Mouse (Mus musculus): ENCODE data around the gene 3100002H09Rik.

DNA sequence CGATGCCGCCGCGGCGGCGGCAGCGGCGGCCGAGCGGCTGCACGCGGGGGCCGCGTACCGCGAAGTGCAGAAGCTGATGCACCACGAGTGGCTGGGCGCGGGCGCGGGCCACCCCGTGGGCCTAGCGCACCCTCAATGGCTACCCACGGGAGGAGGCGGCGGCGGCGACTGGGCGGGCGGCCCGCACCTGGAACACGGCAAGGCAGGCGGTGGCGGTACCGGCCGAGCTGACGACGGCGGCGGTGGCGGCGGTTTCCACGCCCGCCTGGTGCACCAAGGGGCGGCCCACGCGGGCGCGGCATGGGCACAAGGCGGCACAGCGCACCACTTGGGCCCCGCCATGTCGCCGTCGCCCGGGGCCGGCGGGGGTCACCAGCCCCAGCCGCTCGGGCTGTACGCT lies 47.2 kb upstream of the 3100002H09Rik start:
- TF ChIP-seq ZC3H11A (IDR thresholded peaks at IDR 0.05; ENCODE audit: borderline replicate concordance, low read depth, low read length) (no peak), ZNF384 (IDR thresholded peaks at IDR 0.05; ENCODE audit: low read depth, low read length) (no peak)

Data from ES-E14 (cell line).